Mouse (Mus musculus) limb, embryonic 13.5 days (tissue): ENCODE results near the gene Siglec1. TPM values are rescaled to one million over a fixed set of nuclear protein-coding genes. Genes with fewer than 3 reads are reported as not detected.
A peak's percentile ranks its signal among the peaks of the same experiment; 100 is the strongest.
"Not testable (repeated sequence)": the region's sequence is repeated elsewhere in the genome, so short reads cannot be mapped to it uniquely, and the experiment has no call there.

Experiments used
- ATAC-seq: fragments of 200-750 bp; cut with Nextera tagmentation; 2 replicates; pipeline ENCODE4 v1.8.0; 2017; ENCODE audit warnings: low read depth, moderate number of reproducible peaks, moderate TSS enrichment; ENCODE audit not compliant: low FRiP score
- H3K27ac ChIP-seq: fragments of 300-500 bp; sonication (generic); 2 replicates; pipeline ENCODE4 v1.5.1; 2015; ENCODE audit warnings: inconsistent platforms, mild to moderate bottlenecking, moderate library complexity
- H3K27me3 ChIP-seq: fragments of 300-500 bp; sonication (generic); 2 replicates; pipeline ENCODE4 v1.6.1; 2015; ENCODE audit warnings: mild to moderate bottlenecking, inconsistent platforms
- H3K36me3 ChIP-seq: fragments of 300-500 bp; sonication (generic); 2 replicates; pipeline ENCODE4 v1.6.1; 2015; ENCODE audit warnings: inconsistent platforms, mild to moderate bottlenecking, moderate library complexity
- H3K4me1 ChIP-seq: fragments of 300-500 bp; sonication (generic); 2 replicates; pipeline ENCODE4 v1.6.1; 2015; ENCODE audit warnings: inconsistent platforms
- H3K4me2 ChIP-seq: fragments of 300-500 bp; sonication (generic); replicated peaks from 2 replicates; pipeline ENCODE4 v1.6.1; 2015; ENCODE audit warnings: inconsistent platforms, mild to moderate bottlenecking, moderate library complexity
- H3K4me3 ChIP-seq: fragments of 300-500 bp; sonication (generic); 2 replicates; pipeline ENCODE4 v1.5.1; 2015; ENCODE audit warnings: moderate library complexity, mild to moderate bottlenecking, inconsistent platforms
- H3K9ac ChIP-seq: fragments of 300-500 bp; sonication (generic); 2 replicates; pipeline ENCODE4 v1.6.1; 2015; ENCODE audit warnings: mild to moderate bottlenecking, inconsistent platforms
- H3K9me3 ChIP-seq: fragments of 300-500 bp; sonication (generic); 2 replicates; pipeline ENCODE4 v1.6.1; 2016; ENCODE audit warnings: inconsistent platforms
- WGBS: fragments of 180-500 bp; shearing (Covaris S2); methylation state at CpG from one replicate; pipeline ENCODE4 v1.1.7; 2015; 5-methylcytosine and 5-hydroxymethylcytosine counted together
- polyA plus RNA-seq: library from polyadenylated mRNA; unstranded; fragments of >200 nt; fragmentation: Nextera tagmentation; extraction: Ambion mirVana; gene quantifications from 2 replicates; pipeline ENCODE4 v1.2.1, GENCODE M21; 2015

The Siglec1 gene
- polyA plus RNA-seq, 1 experiment from 2014 or later = 0.17 TPM

GRCm38 (mm10) chr2:131125964-131126815, 39.6 kb upstream of the Siglec1 start:
- Histone ChIP-seq H3K4me1 (peaks cover 31% of the 10 kb centered on the region), H3K27ac (peak overlapping the region; percentile 94; the same call in 1 of the 2 replicates), H3K36me3 (no peaks in the 10 kb centered on the region), H3K4me2 (peak overlapping the region; percentile 81), H3K27me3 (no peaks in the 10 kb centered on the region), H3K9me3 (no peaks in the 10 kb centered on the region), H3K9ac (peak overlapping the region; percentile 93), H3K4me3 (peak overlapping the region; percentile 81; the same call in 1 of the 2 replicates)
- WGBS = 45% methylated on average over 9 of the region's 9 CpGs
- peak; percentile 1; the same call in 1 of the 2 replicates for ATAC-seq

DNA sequence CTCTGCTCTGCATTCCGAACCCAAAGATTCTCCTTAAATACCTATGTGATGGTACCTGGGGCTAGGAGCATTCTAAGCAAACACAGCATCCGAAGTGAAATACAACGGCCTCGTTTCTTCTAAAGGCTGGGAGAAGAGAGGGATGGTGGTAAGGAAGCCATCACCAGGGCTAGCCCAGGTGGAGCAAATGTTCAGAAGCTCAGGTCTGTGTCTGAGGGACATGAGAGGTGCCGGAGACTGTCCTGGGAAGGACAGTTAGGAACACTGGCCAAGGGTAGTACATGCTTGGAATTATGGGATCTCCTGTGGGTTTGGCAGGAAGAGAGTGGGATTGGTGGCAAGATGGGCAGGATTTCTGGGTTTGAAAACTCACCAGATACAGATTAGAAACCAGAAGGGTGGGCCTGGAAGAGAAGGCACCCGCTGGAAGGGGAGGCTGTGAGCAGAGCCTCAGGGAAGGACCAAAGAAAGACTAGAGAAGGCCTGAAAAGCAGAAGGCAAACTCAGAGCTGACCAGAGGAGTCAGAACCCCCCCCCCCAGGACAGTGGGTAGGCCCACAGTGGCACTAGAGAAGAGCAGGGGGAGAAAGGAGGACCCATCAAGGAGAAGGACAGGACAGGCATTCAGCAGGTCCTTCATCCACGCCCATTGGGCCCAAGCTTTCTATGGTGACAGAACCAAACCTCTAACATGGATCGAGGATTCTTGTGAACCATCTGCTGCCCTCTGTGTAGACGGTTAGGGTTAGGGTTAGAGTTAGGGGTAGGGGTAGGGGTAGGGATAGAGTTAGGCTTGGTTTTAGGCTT, 38.8 kb upstream of the Siglec1 start:
- H3K4me2 ChIP-seq = no peak overlapping the region
- H3K4me1 ChIP-seq = peaks cover 31% of the 10 kb centered on the region
- H3K4me3 ChIP-seq = no peak overlapping the region
- H3K9ac ChIP-seq = no peak overlapping the region
- ATAC-seq = no peak
- WGBS = 86% methylated on average over 9 of the region's 9 CpGs
- H3K36me3 ChIP-seq = no peaks in the 10 kb centered on the region
- no peaks in the 10 kb centered on the region for H3K9me3 ChIP-seq
- no peaks in the 10 kb centered on the region for H3K27me3 ChIP-seq
- no peak overlapping the region for H3K27ac ChIP-seq

DNA sequence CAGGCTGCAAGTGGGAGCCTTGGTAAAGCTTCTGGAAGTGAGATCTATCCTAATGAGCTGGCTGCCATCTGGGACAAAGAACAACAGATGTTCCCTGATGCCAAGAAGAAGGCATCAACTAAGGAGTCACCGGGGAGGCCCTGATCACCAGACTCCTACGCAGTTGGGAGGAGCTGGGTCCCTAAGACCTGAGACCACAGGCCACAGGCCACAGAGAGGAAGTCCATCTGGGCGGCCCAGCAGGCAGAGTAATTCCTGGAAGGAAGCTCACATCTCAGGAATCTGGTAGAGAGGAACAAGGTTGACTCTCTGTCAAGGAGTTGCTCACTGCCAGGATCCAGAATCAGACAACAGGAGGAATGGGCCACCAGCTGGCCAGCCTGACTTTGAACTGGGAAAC, 37.6 kb upstream of the Siglec1 start:
- H3K9ac ChIP-seq = 0 out of 2 replicates have a peak overlapping the region, but pooled peaks have one; percentile 31
- H3K4me1 ChIP-seq = peaks cover 30% of the 10 kb centered on the region
- no peaks in the 10 kb centered on the region for H3K36me3 ChIP-seq
- no peaks in the 10 kb centered on the region for H3K27me3 ChIP-seq
- H3K27ac ChIP-seq = no peak overlapping the region
- H3K4me3 ChIP-seq = no peak overlapping the region
- WGBS = 74% methylated on average over 3 of the region's 3 CpGs
- ATAC-seq = no peak
- H3K9me3 ChIP-seq = no peaks in the 10 kb centered on the region
- H3K4me2 ChIP-seq = no peak overlapping the region

DNA sequence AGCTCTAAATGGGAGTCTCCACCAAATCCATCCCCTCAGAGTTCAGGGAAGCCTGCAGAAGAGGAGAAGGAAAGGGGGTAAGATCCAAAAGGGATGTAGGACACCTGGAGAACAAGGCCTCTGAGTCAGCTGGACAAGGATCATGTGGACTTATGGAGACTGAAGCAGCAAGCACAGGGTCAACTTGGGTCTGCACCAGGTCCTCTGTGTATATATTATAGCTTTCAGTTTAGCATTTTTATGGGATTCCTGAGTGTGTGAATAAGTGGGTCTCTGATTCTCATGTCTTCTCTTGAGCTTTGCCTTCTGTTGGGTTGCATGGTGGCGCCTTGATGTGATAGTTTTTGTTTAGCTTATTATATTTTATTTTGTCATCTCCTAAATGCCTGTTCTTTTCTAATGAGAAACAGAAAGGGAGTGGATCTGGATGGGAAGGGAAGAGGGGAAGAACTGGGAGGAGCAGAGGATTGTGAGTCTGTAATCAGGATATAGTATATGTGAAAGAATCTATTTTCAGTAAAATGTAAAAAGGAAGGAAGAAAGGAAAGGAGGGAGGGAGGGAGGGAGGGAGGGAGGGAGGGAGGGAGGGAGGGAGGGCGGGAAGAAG, 32.5 kb upstream of the Siglec1 start:
- Histone ChIP-seq H3K4me2 (no peak overlapping the region), H3K4me3 (no peak overlapping the region), H3K4me1 (no peaks in the 10 kb centered on the region), H3K9me3 (no peaks in the 10 kb centered on the region), H3K27ac (no peak overlapping the region), H3K9ac (no peak overlapping the region), H3K27me3 (no peaks in the 10 kb centered on the region), H3K36me3 (no peaks in the 10 kb centered on the region)
- ATAC-seq = no peak
- 81% methylated on average over 2 of the region's 2 CpGs for WGBS

GRCm38 (mm10) chr2:131105989-131106388, 19.4 kb upstream of the Siglec1 start:
- no peak overlapping the region for H3K4me2 ChIP-seq
- H3K27ac ChIP-seq = no peak overlapping the region
- H3K36me3 ChIP-seq = no peaks in the 10 kb centered on the region
- H3K9me3 ChIP-seq = no peaks in the 10 kb centered on the region
- H3K4me1 ChIP-seq = no peaks in the 10 kb centered on the region
- WGBS = 81% methylated on average over 5 of the region's 5 CpGs
- H3K9ac ChIP-seq = no peak overlapping the region
- no peaks in the 10 kb centered on the region for H3K27me3 ChIP-seq
- no peak for ATAC-seq
- H3K4me3 ChIP-seq = no peak overlapping the region

- H3K36me3 ChIP-seq, H3K27me3 ChIP-seq, H3K4me2 ChIP-seq, ATAC-seq, H3K4me3 ChIP-seq, H3K4me1 ChIP-seq, H3K9ac ChIP-seq, H3K27ac ChIP-seq, H3K9me3 ChIP-seq: not testable (repeated sequence)
- WGBS = 63% methylated on average over 4 of the region's 4 CpGs
Observed at GRCm38 (mm10) chr2:131105061-131105460, 18.5 kb upstream of the Siglec1 start.

- Histone ChIP-seq H3K9ac (no peak overlapping the region), H3K4me2 (no peak overlapping the region), H3K27ac (no peak overlapping the region), H3K36me3 (no peaks in the 10 kb centered on the region), H3K4me3 (no peak overlapping the region), H3K4me1 (no peaks in the 10 kb centered on the region), H3K9me3 (no peaks in the 10 kb centered on the region), H3K27me3 (no peaks in the 10 kb centered on the region)
- ATAC-seq = no peak
- WGBS = 91% methylated on average over 4 of the region's 4 CpGs
Observed at GRCm38 (mm10) chr2:131104021-131104420, 17.5 kb upstream of the Siglec1 start.

DNA sequence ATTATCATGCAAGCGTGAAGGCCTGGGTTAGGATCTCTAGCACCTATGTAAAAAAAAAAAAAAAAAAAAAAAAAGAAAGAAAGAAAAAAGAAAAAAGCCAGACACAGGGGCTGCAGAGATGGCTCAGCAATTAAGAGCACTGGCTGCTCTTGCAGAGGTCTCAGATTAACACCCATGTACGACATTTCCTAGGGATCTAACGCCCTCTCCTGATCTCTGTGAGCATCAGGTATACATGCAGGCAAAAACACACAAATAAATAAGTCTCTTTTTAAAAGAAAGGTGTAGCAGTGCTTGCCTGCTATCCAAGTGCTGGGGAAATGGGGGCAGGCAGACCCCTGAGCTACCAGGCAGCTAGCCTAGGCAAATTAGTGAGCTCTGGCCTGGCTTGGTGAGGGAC, 15.0 kb upstream of the Siglec1 start:
- Histone ChIP-seq H3K4me1 (peaks cover 2% of the 10 kb centered on the region), H3K27me3 (no peaks in the 10 kb centered on the region), H3K27ac (no peak overlapping the region), H3K9ac (no peak overlapping the region), H3K9me3 (no peaks in the 10 kb centered on the region), H3K36me3 (no peaks in the 10 kb centered on the region), H3K4me2 (no peak overlapping the region), H3K4me3 (no peak overlapping the region)
- whole genome bisulfite sequencing = 48% methylated on average over 3 of the region's 3 CpGs
- ATAC-seq = no peak

- WGBS = 88% methylated on average over 4 of the region's 4 CpGs
- Histone ChIP-seq H3K9me3 (no peaks in the 10 kb centered on the region), H3K27ac (peak overlapping the region; percentile 67; the same call in 1 of the 2 replicates), H3K4me2 (no peak overlapping the region), H3K27me3 (no peaks in the 10 kb centered on the region), H3K4me1 (peaks cover 8% of the 10 kb centered on the region), H3K36me3 (no peaks in the 10 kb centered on the region), H3K9ac (no peak overlapping the region), H3K4me3 (no peak overlapping the region)
- ATAC-seq = no peak
Observed at GRCm38 (mm10) chr2:131097087-131097486, 10.5 kb upstream of the Siglec1 start.

DNA sequence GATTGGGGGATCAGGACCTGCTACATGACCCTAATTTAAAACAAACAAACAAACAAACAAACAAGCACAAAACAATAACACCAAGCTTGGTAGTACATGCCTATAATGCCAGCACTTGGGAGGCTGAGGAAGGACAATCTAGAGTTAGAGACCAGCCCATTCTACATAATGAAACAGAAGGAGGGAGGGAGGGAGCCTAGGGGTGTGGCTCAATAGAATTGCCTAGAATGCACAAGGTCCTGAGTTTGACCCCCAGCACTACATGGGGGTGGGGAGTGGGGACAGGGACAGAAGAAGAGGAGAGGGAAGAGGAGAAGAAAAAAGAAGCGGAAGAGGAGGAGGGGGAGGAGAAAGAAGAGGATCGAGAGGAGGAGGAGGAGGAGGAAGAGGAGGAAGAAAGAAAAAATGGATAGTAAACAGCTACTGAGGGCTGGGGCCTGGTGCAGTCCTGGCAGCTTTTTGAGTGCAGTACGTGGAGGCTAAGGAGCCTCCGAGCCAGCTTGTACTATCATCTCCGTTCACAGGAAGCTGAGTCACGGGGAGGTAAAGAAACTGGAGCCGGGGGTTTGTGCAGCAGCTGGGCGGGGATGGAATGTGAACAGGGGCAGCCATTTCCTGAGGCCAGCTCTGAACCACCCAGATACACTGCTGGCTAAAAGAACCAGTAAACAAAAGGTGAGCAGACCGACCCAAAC, 9.7 kb upstream of the Siglec1 start:
- peak overlapping the region; percentile 51 for H3K4me2 ChIP-seq
- peak overlapping the region; percentile 67 for H3K27ac ChIP-seq
- WGBS = 10% methylated on average over 9 of the region's 9 CpGs
- no peak overlapping the region for H3K4me3 ChIP-seq
- H3K9me3 ChIP-seq = no peaks in the 10 kb centered on the region
- peak; percentile 73 for ATAC-seq
- H3K27me3 ChIP-seq = no peaks in the 10 kb centered on the region
- peaks cover 8% of the 10 kb centered on the region for H3K4me1 ChIP-seq
- H3K9ac ChIP-seq = 0 out of 2 replicates have a peak overlapping the region, but pooled peaks have one; percentile 8
- H3K36me3 ChIP-seq = no peaks in the 10 kb centered on the region

- no peak overlapping the region for H3K4me3 ChIP-seq
- H3K27me3 ChIP-seq = no peaks in the 10 kb centered on the region
- no peaks in the 10 kb centered on the region for H3K36me3 ChIP-seq
- no peak overlapping the region for H3K4me2 ChIP-seq
- no peak overlapping the region for H3K27ac ChIP-seq
- WGBS = 4% methylated on average over 1 of the region's 1 CpGs
- no peak overlapping the region for H3K9ac ChIP-seq
- ATAC-seq = peak; percentile 24; the same call in 1 of the 2 replicates
- H3K4me1 ChIP-seq = peaks cover 8% of the 10 kb centered on the region
- H3K9me3 ChIP-seq = no peaks in the 10 kb centered on the region
Observed at GRCm38 (mm10) chr2:131094823-131095222, 8.3 kb upstream of the Siglec1 start.
